Mouse (Mus musculus) G1E-ER4 (cell line): Measurements from ENCODE around the gene Olfr1053. TPM values are rescaled to one million over a fixed set of nuclear protein-coding genes. Genes with fewer than 3 reads are reported as not detected.
"Not testable (repeated sequence)": the region's sequence is repeated elsewhere in the genome, so short reads cannot be mapped to it uniquely, and the experiment has no call there.

Source experiments
- GATA1 ChIP-seq: IDR thresholded peaks from one replicate; pipeline ENCODE4 v1.8.0; 2012; ENCODE audit warnings: low read length, inconsistent platforms
- polyA plus RNA-seq: library from polyadenylated mRNA; stranded (reverse); fragments of >175 nt; gene quantifications from 2 replicates; pipeline ENCODE4 v1.2.3, GENCODE M21; 2012

The Olfr1053 gene
- polyA plus RNA-seq, result not detected in 2 replicates

GRCm38 (mm10) chr2:86315184-86315583 is at the start of gene Olfr1053:
Gene Olfr1053, minus strand, starts transcription at chr2:86315284.
- TF ChIP-seq GATA1, result no peak

- no peak for TF ChIP-seq GATA1
These were observed 47.3 kb upstream of the Olfr1053 start, which contains the start of gene Olfr1056 for GRCm38 (mm10) chr2:86362369-86362768. Gene Olfr1056, minus strand, starts transcription at chr2:86362469.

- no peak for TF ChIP-seq GATA1
These were observed 35.1 kb upstream of the Olfr1053 start, which contains the start of gene Olfr1055 for GRCm38 (mm10) chr2:86350184-86350583. Gene Olfr1055, minus strand, starts transcription at chr2:86350284.

- no peak for TF ChIP-seq GATA1
These were observed 20.2 kb upstream of the Olfr1053 start, which contains the start of gene Olfr1054 for GRCm38 (mm10) chr2:86335333-86335732. Gene Olfr1054, minus strand, starts transcription at chr2:86335433.

GRCm38 (mm10) chr2:86292155-86292554 is 22.9 kb downstream of the Olfr1053 start, which contains the start of gene Olfr1052:
Gene Olfr1052, plus strand, starts transcription at chr2:86292455.
- no peak for TF ChIP-seq GATA1

- TF ChIP-seq GATA1, result not testable (repeated sequence)
These were observed 36.1 kb downstream of the Olfr1053 start, which contains the start of gene Olfr1051 for GRCm38 (mm10) chr2:86278988-86279387. Gene Olfr1051, minus strand, starts transcription at chr2:86279088.

Other genes starting within 250 kb of the Olfr1053 start
- gene Olfr1036, start 241.3 kb downstream of the Olfr1053 start, polyA plus RNA-seq, result not detected in 2 replicates
- gene Olfr1037, start 227.9 kb downstream of the Olfr1053 start, polyA plus RNA-seq, result not detected in 2 replicates
- not detected in 2 replicates for gene Olfr1039, start 179.4 kb downstream of the Olfr1053 start, polyA plus RNA-seq
- gene Olfr1040, start 168.6 kb downstream of the Olfr1053 start, polyA plus RNA-seq, result not detected in 2 replicates
- gene Olfr1042, start 153.4 kb downstream of the Olfr1053 start, polyA plus RNA-seq, result not detected in 2 replicates
- gene Olfr1043, start 147.8 kb downstream of the Olfr1053 start, polyA plus RNA-seq, result not detected in 2 replicates
- not detected in 2 replicates for gene Olfr1044, start 137.5 kb downstream of the Olfr1053 start, polyA plus RNA-seq
- gene Olfr52, start 129.6 kb downstream of the Olfr1053 start, polyA plus RNA-seq, result not detected in 2 replicates
- gene Olfr1045, start 112.3 kb downstream of the Olfr1053 start, polyA plus RNA-seq, result not detected in 2 replicates
- not detected in 2 replicates for gene Olfr1046, start 96.0 kb downstream of the Olfr1053 start, polyA plus RNA-seq
- not detected in 2 replicates for gene Olfr1047, start 83.9 kb downstream of the Olfr1053 start, polyA plus RNA-seq
- gene Olfr1048, start 75.0 kb downstream of the Olfr1053 start, polyA plus RNA-seq, result not detected in 2 replicates
- gene Olfr1049, start 57.0 kb downstream of the Olfr1053 start, polyA plus RNA-seq, result not detected in 2 replicates
- not detected in 2 replicates for gene Olfr1051, start 36.2 kb downstream of the Olfr1053 start, polyA plus RNA-seq
- gene Olfr1052, start 22.8 kb downstream of the Olfr1053 start, polyA plus RNA-seq, result not detected in 2 replicates
- not detected in 2 replicates for gene Olfr1054, start 20.1 kb upstream of the Olfr1053 start, polyA plus RNA-seq
- gene Olfr1055, start 35.0 kb upstream of the Olfr1053 start, polyA plus RNA-seq, result not detected in 2 replicates
- gene Olfr1056, start 47.2 kb upstream of the Olfr1053 start, polyA plus RNA-seq, result not detected in 2 replicates
- not detected in 2 replicates for gene Olfr1057, start 63.1 kb upstream of the Olfr1053 start, polyA plus RNA-seq
- not detected in 2 replicates for gene Olfr1058, start 73.3 kb upstream of the Olfr1053 start, polyA plus RNA-seq
- not detected in 2 replicates for gene Olfr1061, start 98.8 kb upstream of the Olfr1053 start, polyA plus RNA-seq
- not detected in 2 replicates for gene Olfr1062, start 111.5 kb upstream of the Olfr1053 start, polyA plus RNA-seq
- gene Olfr1065, start 135.3 kb upstream of the Olfr1053 start, polyA plus RNA-seq, result not detected in 2 replicates
- gene Olfr1066, start 141.0 kb upstream of the Olfr1053 start, polyA plus RNA-seq, result not detected in 2 replicates
- not detected in 2 replicates for gene Olfr228, start 172.1 kb upstream of the Olfr1053 start, polyA plus RNA-seq
- not detected in 2 replicates for gene Olfr1076, start 193.2 kb upstream of the Olfr1053 start, polyA plus RNA-seq
- gene Olfr1079, start 227.2 kb upstream of the Olfr1053 start, polyA plus RNA-seq, result not detected in 2 replicates
- gene Olfr1080, start 243.0 kb upstream of the Olfr1053 start, polyA plus RNA-seq, result not detected in 2 replicates